Mouse (Mus musculus): ENCODE results near the gene Det1.

- TF ChIP-seq GATA1 (IDR thresholded peaks at IDR 0.05; ENCODE audit: low read length) (no peak), TAL1 (IDR thresholded peaks at IDR 0.05; ENCODE audit: low read length) (no peak)
These were observed 5.5 kb downstream of the Det1 start for GRCm38 (mm10) chr7:78841601-78842000.

All from erythroblast, embryonic 14.5 days (primary cell).